In the genomic region with DNA sequence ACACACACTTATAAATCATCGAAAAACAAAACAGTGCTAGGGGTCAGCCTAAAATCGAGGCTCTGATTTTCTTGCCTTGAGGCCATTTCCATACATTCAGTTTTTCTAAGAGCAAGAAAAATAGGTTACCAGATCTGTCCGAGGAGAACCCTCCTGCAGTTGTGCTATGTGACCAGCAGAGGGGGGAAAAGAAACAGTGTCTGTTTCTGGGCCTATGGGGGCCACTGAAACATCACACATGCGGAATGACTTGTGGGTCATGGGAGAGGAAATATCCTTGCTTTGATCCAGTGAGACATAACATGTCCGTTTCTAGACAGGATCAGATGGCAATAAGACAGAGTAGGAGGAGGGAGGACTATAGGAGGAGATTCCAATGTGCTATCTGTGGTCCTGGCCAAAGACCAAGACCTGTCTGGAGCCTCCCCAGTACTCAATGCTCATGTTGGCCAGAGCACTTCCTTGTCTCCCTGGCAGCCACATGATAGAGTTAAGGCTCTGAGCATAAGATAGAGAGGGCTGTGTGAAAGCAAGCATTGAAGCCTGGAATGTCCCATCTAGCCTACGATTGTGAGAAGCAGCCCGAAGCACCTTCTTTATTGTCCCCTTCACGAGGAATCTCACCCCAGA, we compare ENCODE assay signal across 8 mouse cellular contexts. TPM values are rescaled to one million over a fixed set of nuclear protein-coding genes. Genes with fewer than 3 reads are reported as not detected.
DNase-seq lines count a peak whose midpoint lies in the region; ATAC-seq lines count a peak whose summit lies in the region.

No protein-coding gene starts in this region.

- H3K9me3 ChIP-seq in forebrain, embryonic 10.5 days = no peaks in the 10 kb centered on the region
- H3K9me3 ChIP-seq in forebrain, embryonic 13.5 days (replicated peaks) = no peaks in the 10 kb centered on the region
- no peaks in the 10 kb centered on the region for H3K9me3 ChIP-seq in midbrain, embryonic 14.5 days (ENCODE audit: control insufficient read depth, low read length)
- H3K9me3 ChIP-seq in midbrain, embryonic 13.5 days = no peaks in the 10 kb centered on the region

- no peak overlapping the region for H3K4me2 ChIP-seq in forebrain, embryonic 13.5 days
- H3K4me2 ChIP-seq in midbrain, embryonic 14.5 days (ENCODE audit: low read length) = no peak overlapping the region
- H3K4me2 ChIP-seq in midbrain, embryonic 13.5 days (replicated peaks) = no peak overlapping the region

- no peaks in the 10 kb centered on the region for H3K27me3 ChIP-seq in forebrain, embryonic 10.5 days (ENCODE audit: poor library complexity, severe bottlenecking)
- H3K27me3 ChIP-seq in forebrain, embryonic 13.5 days = no peaks in the 10 kb centered on the region
- H3K27me3 ChIP-seq in midbrain, embryonic 14.5 days (ENCODE audit: control insufficient read depth, insufficient read depth, low read length) = no peaks in the 10 kb centered on the region
- no peaks in the 10 kb centered on the region for H3K27me3 ChIP-seq in midbrain, embryonic 13.5 days

- DNase-seq in forebrain, embryonic 10.5 days (ENCODE audit: extremely low spot score, low spot score) = peak; percentile 30
- DNase-seq in midbrain, embryonic 14.5 days = peak; percentile 72
- DNase-seq in c-Kit-positive CD71-positive TER-119-positive erythroid progenitor cells, embryonic 14.5 days (ENCODE audit: low spot score) = peak; percentile 44
- DNase-seq in heart, postnatal 10 days = peak; percentile 53 to 61
- DNase-seq in lung, postnatal 14 days = peak; percentile 41
- no peak for DNase-seq in right cerebral cortex, postnatal 14 days

- H3K4me3 ChIP-seq in forebrain, embryonic 10.5 days = no peak overlapping the region
- no peak overlapping the region for H3K4me3 ChIP-seq in forebrain, embryonic 13.5 days
- no peak overlapping the region for H3K4me3 ChIP-seq in midbrain, embryonic 14.5 days (replicated peaks; ENCODE audit: low read depth, low read length)
- H3K4me3 ChIP-seq in midbrain, embryonic 13.5 days (replicated peaks) = no peak overlapping the region

- H3K9ac ChIP-seq in forebrain, embryonic 13.5 days = no peak overlapping the region
- no peak overlapping the region for H3K9ac ChIP-seq in midbrain, embryonic 14.5 days (replicated peaks; ENCODE audit: low read length)
- H3K9ac ChIP-seq in midbrain, embryonic 13.5 days (replicated peaks) = no peak overlapping the region

- no peak for ATAC-seq in forebrain, embryonic 13.5 days
- ATAC-seq in midbrain, embryonic 14.5 days (ENCODE audit: low FRiP score, low TSS enrichment) = no peak
- no peak for ATAC-seq in midbrain, embryonic 13.5 days

- no peak overlapping the region for H3K27ac ChIP-seq in forebrain, embryonic 10.5 days
- no peak overlapping the region for H3K27ac ChIP-seq in forebrain, embryonic 13.5 days
- no peak overlapping the region for H3K27ac ChIP-seq in midbrain, embryonic 14.5 days (replicated peaks; ENCODE audit: low read depth, low read length)
- no peak overlapping the region for H3K27ac ChIP-seq in midbrain, embryonic 13.5 days

- intact Hi-C loops in heart, postnatal 10 days (cut with DNase I) = loop anchor here (1.0 to 2.0 kb wide), 3 partner anchors 84 to 220 kb away; no protein-coding TSS in a partner anchor

- WGBS in forebrain, embryonic 10.5 days = 62% methylated on average over 8 of the region's 8 CpGs
- WGBS in forebrain, embryonic 13.5 days = 54% methylated on average over 8 of the region's 8 CpGs
- 54% methylated on average over 8 of the region's 8 CpGs for WGBS in midbrain, embryonic 14.5 days
- WGBS in midbrain, embryonic 13.5 days = 57% methylated on average over 8 of the region's 8 CpGs

- H3K36me3 ChIP-seq in forebrain, embryonic 10.5 days (replicated peaks) = no peaks in the 10 kb centered on the region
- H3K36me3 ChIP-seq in forebrain, embryonic 13.5 days (ENCODE audit: poor library complexity, severe bottlenecking) = no peaks in the 10 kb centered on the region
- no peaks in the 10 kb centered on the region for H3K36me3 ChIP-seq in midbrain, embryonic 14.5 days (ENCODE audit: control insufficient read depth, insufficient read depth, low read length)
- no peaks in the 10 kb centered on the region for H3K36me3 ChIP-seq in midbrain, embryonic 13.5 days

- H3K4me1 ChIP-seq in forebrain, embryonic 10.5 days = peaks cover 20% of the 10 kb centered on the region
- H3K4me1 ChIP-seq in forebrain, embryonic 13.5 days = peaks cover 17% of the 10 kb centered on the region
- no peaks in the 10 kb centered on the region for H3K4me1 ChIP-seq in midbrain, embryonic 14.5 days (ENCODE audit: control insufficient read depth, insufficient read depth, low read length)
- H3K4me1 ChIP-seq in midbrain, embryonic 13.5 days (replicated peaks) = peaks cover 10% of the 10 kb centered on the region

RNA-seq across cellular contexts. Expression of a gene that starts 14.4 kb away (rescaled TPM):
- polyA plus RNA-seq in forebrain, embryonic 10.5 days (2016; fragmentation: Nextera tagmentation; extraction: Ambion mirVana) = 0.07 TPM in 1 of 2 replicates, not detected in the other
- 0.09 TPM in 1 of 2 replicates, not detected in the other for polyA plus RNA-seq in forebrain, embryonic 13.5 days (2015; fragmentation: Nextera tagmentation; extraction: Ambion mirVana)
- 0.17 TPM in 1 of 2 replicates, not detected in the other for polyA plus RNA-seq in midbrain, embryonic 14.5 days (2014; fragmentation: Nextera tagmentation; extraction: Ambion mirVana)
- 0.08 TPM in 1 of 2 replicates, not detected in the other for polyA plus RNA-seq in midbrain, embryonic 13.5 days (2015; fragmentation: Nextera tagmentation; extraction: Ambion mirVana)
- not detected for total RNA-seq in heart, postnatal 10 days (2021)

RNA-seq across cellular contexts. Expression of a gene that starts 30.3 kb away (rescaled TPM):
- 312 and 323 TPM in 2 replicates for polyA plus RNA-seq in forebrain, embryonic 10.5 days (2016; fragmentation: Nextera tagmentation; extraction: Ambion mirVana)
- polyA plus RNA-seq in forebrain, embryonic 13.5 days (2015; fragmentation: Nextera tagmentation; extraction: Ambion mirVana) = 387 and 392 TPM in 2 replicates
- polyA plus RNA-seq in midbrain, embryonic 14.5 days (2014; fragmentation: Nextera tagmentation; extraction: Ambion mirVana) = 369 and 443 TPM in 2 replicates
- 374 and 420 TPM in 2 replicates for polyA plus RNA-seq in midbrain, embryonic 13.5 days (2015; fragmentation: Nextera tagmentation; extraction: Ambion mirVana)
- 100 to 1,000 TPM; 108 to 124 TPM for total RNA-seq in heart, postnatal 10 days (2021)
